Mouse (Mus musculus): ENCODE results near the gene Slc9a3. TPM values are rescaled to one million over a fixed set of nuclear protein-coding genes. Genes with fewer than 3 reads are reported as not detected.

Gene Slc9a3
- 0.20 and 0.27 TPM in 2 replicates for polyA plus RNA-seq (2012; rRNA removed)

DNA sequence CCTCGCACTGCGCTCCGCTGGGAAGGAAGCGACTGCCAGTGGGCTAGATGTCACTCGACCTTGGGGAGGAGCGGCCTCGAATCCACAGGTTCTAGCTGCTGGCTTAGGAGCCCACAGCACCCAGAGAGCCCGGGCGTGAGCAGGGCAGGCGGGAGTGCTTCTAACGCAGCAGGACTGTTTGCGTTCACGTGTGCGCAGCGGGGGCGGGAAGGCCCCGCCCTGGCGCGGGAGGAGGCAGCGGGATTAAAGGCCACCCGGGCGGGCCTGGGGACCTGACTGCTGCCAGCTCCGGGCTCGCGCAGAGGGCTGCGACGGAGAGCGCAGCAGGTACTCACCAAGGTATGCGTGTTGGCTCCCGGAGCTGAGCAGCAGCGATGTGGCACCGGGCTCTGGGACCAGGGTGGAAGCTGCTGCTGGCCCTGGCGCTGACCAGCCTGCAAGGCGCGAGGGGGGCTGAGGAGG lies at the start of gene Slc9a3:
Slc9a3 (plus strand) TSS at position 317 of the 462 bp plus-strand sequence.
- no peaks in the 10 kb centered on the region for H3K4me1 ChIP-seq (replicated peaks; ENCODE audit: control insufficient read depth, insufficient read depth, low read length)
- H3K4me3 ChIP-seq (ENCODE audit: control insufficient read depth, insufficient read depth, low read length) = no peak within 1 kb of the TSS
- TF ChIP-seq POLR2A (IDR thresholded peaks at IDR 0.05; ENCODE audit: control insufficient read depth, extremely low read depth, insufficient read depth, low read length, poor library complexity) (no peak), CTCF (IDR thresholded peaks at IDR 0.05; ENCODE audit: borderline replicate concordance, control insufficient read depth, extremely low read depth, insufficient read depth, low read length, poor library complexity) (no peak)
- no peaks in the 10 kb centered on the region for H3K36me3 ChIP-seq (ENCODE audit: control insufficient read depth, insufficient read depth, low read length)
- H3K27me3 ChIP-seq (ENCODE audit: control insufficient read depth, insufficient read depth, low read length) = peaks cover 5% of the 10 kb centered on the region; the same call in 1 of the 2 replicates
- 6% methylated on average over 35 of the region's 35 CpGs for WGBS
- H3K27ac ChIP-seq (ENCODE audit: control insufficient read depth, insufficient read depth, low read length) = no peak within 1 kb of the TSS
- DNase-seq = no peak

- H3K4me1 ChIP-seq (replicated peaks; ENCODE audit: control insufficient read depth, insufficient read depth, low read length) = no peaks in the 10 kb centered on the region
- 87% methylated on average over 3 of the region's 3 CpGs for WGBS
- no peak overlapping the region for H3K27ac ChIP-seq (ENCODE audit: control insufficient read depth, insufficient read depth, low read length)
- H3K27me3 ChIP-seq (ENCODE audit: control insufficient read depth, insufficient read depth, low read length) = no peaks in the 10 kb centered on the region
- H3K36me3 ChIP-seq (ENCODE audit: control insufficient read depth, insufficient read depth, low read length) = no peaks in the 10 kb centered on the region
- no peak for TF ChIP-seq CTCF (IDR thresholded peaks at IDR 0.05; ENCODE audit: borderline replicate concordance, control insufficient read depth, extremely low read depth, insufficient read depth, low read length, poor library complexity)
- TF ChIP-seq POLR2A (IDR thresholded peaks at IDR 0.05; ENCODE audit: control insufficient read depth, extremely low read depth, insufficient read depth, low read length, poor library complexity) = no peak
- H3K4me3 ChIP-seq (ENCODE audit: control insufficient read depth, insufficient read depth, low read length) = no peak overlapping the region
- DNase-seq = no peak
These were observed 49.5 kb upstream of the Slc9a3 start for GRCm38 (mm10) chr13:74071714-74072113.

- TF ChIP-seq CTCF (IDR thresholded peaks at IDR 0.05; ENCODE audit: borderline replicate concordance, control insufficient read depth, extremely low read depth, insufficient read depth, low read length, poor library complexity) (no peak), POLR2A (IDR thresholded peaks at IDR 0.05; ENCODE audit: control insufficient read depth, extremely low read depth, insufficient read depth, low read length, poor library complexity) (no peak)
- H3K27me3 ChIP-seq (ENCODE audit: control insufficient read depth, insufficient read depth, low read length) = no peaks in the 10 kb centered on the region
- WGBS = 91% methylated on average over 7 of the region's 7 CpGs
- no peak overlapping the region for H3K27ac ChIP-seq (ENCODE audit: control insufficient read depth, insufficient read depth, low read length)
- H3K36me3 ChIP-seq (ENCODE audit: control insufficient read depth, insufficient read depth, low read length) = no peaks in the 10 kb centered on the region
- no peaks in the 10 kb centered on the region for H3K4me1 ChIP-seq (replicated peaks; ENCODE audit: control insufficient read depth, insufficient read depth, low read length)
- no peak for DNase-seq
- H3K4me3 ChIP-seq (ENCODE audit: control insufficient read depth, insufficient read depth, low read length) = no peak overlapping the region
These were observed 47.9 kb upstream of the Slc9a3 start for GRCm38 (mm10) chr13:74073369-74073768.

DNA sequence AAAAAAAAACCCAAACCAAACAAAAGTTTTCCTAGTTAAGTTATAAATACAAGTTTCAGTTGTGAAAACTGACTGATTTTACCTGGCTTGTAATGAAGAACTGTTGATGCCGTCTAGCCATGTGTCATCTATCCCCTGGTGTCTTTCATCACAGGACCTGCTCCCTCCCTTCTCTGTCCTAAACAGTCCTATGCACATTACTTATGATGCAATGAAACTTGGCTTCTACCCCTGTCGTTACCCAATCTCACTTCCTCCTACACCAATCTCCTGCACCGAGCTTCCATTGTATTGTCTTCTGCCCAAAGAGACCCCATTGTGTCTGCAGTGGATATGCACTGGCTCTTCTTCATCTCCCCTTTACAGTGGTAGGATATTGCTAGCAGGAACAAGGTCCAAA lies 31.0 kb upstream of the Slc9a3 start:
- 39% methylated on average over 3 of the region's 3 CpGs for WGBS
- no peak for DNase-seq
- TF ChIP-seq CTCF (IDR thresholded peaks at IDR 0.05; ENCODE audit: borderline replicate concordance, control insufficient read depth, extremely low read depth, insufficient read depth, low read length, poor library complexity) (no peak), POLR2A (IDR thresholded peaks at IDR 0.05; ENCODE audit: control insufficient read depth, extremely low read depth, insufficient read depth, low read length, poor library complexity) (no peak)

DNA sequence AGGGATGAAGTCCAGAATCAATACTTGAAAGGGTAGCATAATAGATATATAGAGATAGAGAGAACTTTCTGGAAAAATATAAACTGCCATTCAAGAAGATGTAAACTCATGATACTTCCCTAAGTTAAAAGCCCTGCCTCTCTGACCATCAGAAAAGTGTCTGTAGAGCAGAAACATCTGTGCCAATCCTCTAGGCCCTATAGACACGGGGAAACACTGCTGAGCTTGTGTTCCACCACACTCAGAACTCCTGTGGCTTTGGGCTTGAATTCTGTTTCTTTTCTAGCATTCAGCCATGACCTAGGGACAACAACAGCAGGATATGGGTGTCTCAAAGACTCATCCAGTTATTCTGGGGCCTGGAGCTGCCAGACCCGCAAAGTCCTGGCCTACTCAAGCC lies 25.3 kb upstream of the Slc9a3 start:
- Histone ChIP-seq H3K4me3 (ENCODE audit: control insufficient read depth, insufficient read depth, low read length) (no peak overlapping the region), H3K27ac (ENCODE audit: control insufficient read depth, insufficient read depth, low read length) (no peak overlapping the region), H3K27me3 (ENCODE audit: control insufficient read depth, insufficient read depth, low read length) (no peaks in the 10 kb centered on the region), H3K4me1 (replicated peaks; ENCODE audit: control insufficient read depth, insufficient read depth, low read length) (no peaks in the 10 kb centered on the region), H3K36me3 (ENCODE audit: control insufficient read depth, insufficient read depth, low read length) (no peaks in the 10 kb centered on the region)
- DNase-seq = no peak
- 75% methylated on average over 2 of the region's 2 CpGs for WGBS
- TF ChIP-seq CTCF (IDR thresholded peaks at IDR 0.05; ENCODE audit: borderline replicate concordance, control insufficient read depth, extremely low read depth, insufficient read depth, low read length, poor library complexity) (no peak), POLR2A (IDR thresholded peaks at IDR 0.05; ENCODE audit: control insufficient read depth, extremely low read depth, insufficient read depth, low read length, poor library complexity) (no peak)

More for the DNA sequence above, 31.0 kb upstream of the Slc9a3 start:
- H3K27ac ChIP-seq (ENCODE audit: control insufficient read depth, insufficient read depth, low read length) = no peak overlapping the region
- H3K27me3 ChIP-seq (ENCODE audit: control insufficient read depth, insufficient read depth, low read length) = no peaks in the 10 kb centered on the region
- H3K4me1 ChIP-seq (replicated peaks; ENCODE audit: control insufficient read depth, insufficient read depth, low read length) = no peaks in the 10 kb centered on the region
- H3K4me3 ChIP-seq (ENCODE audit: control insufficient read depth, insufficient read depth, low read length) = no peak overlapping the region
- no peaks in the 10 kb centered on the region for H3K36me3 ChIP-seq (ENCODE audit: control insufficient read depth, insufficient read depth, low read length)

- H3K27ac ChIP-seq (ENCODE audit: control insufficient read depth, insufficient read depth, low read length) = no peak overlapping the region
- no peaks in the 10 kb centered on the region for H3K4me1 ChIP-seq (replicated peaks; ENCODE audit: control insufficient read depth, insufficient read depth, low read length)
- no peaks in the 10 kb centered on the region for H3K36me3 ChIP-seq (ENCODE audit: control insufficient read depth, insufficient read depth, low read length)
- DNase-seq = peak; percentile 39
- no peaks in the 10 kb centered on the region for H3K27me3 ChIP-seq (ENCODE audit: control insufficient read depth, insufficient read depth, low read length)
- TF ChIP-seq CTCF (IDR thresholded peaks at IDR 0.05; ENCODE audit: borderline replicate concordance, control insufficient read depth, extremely low read depth, insufficient read depth, low read length, poor library complexity) (no peak), POLR2A (IDR thresholded peaks at IDR 0.05; ENCODE audit: control insufficient read depth, extremely low read depth, insufficient read depth, low read length, poor library complexity) (no peak)
- WGBS = 19% methylated on average over 2 of the region's 2 CpGs
- no peak overlapping the region for H3K4me3 ChIP-seq (ENCODE audit: control insufficient read depth, insufficient read depth, low read length)
These were observed 24.4 kb upstream of the Slc9a3 start for GRCm38 (mm10) chr13:74096715-74097363.

Measured in thymus, adult 2 months (tissue).